10 mouse cellular contexts compared by ENCODE assay signal in the genomic region with DNA sequence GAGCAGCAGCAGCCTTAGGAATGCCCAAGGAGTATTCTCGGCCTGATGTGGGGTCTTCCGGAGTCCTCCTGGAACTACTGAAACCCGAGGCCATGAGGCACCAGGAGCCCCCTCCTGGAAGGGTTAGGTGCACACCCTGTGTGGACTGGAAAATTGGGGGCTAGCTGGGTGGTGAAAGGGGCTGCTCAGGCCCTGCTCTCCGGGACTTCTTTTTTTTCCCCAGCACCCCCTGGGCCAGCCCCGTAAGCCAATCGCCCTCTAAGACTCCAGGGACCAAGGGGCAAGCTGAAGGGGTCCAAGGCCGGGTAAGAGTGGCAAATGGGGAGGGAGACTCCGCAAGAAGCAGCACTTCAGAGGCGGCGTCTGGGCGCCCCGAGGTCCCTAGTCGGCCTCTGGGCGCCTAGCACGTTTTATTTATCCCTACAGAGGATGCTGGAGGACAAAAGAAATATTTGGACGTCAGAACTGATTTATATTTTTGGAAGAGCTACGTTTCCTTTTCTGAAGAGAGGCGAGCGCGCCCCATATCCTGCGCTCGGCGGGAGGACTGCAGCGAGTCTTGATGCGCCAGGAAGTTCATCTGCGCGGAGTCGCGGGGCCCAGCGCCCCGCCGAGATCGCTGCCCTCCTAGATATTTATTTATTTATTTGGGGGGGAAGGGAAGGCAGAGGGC. TPM values are rescaled to one million over a fixed set of nuclear protein-coding genes. Genes with fewer than 3 reads are reported as not detected.
A peak's percentile ranks its signal among the peaks of the same experiment; 100 is the strongest.
DNase-seq lines count a peak whose midpoint lies in the region; ATAC-seq and TF ChIP-seq lines count a peak whose summit lies in the region.
"Had no signal": no experiment of that assay in that cellular context is flagged by ENCODE, and none has a peak within 500 bp of the region (broad histone marks: within the 10 kb centered on the region; RNA-seq: fewer than 3 reads in every experiment).

No protein-coding gene starts in this region.

- H3K36me3 ChIP-seq in heart, embryonic 12.5 days, result no peaks in the 10 kb centered on the region
- H3K36me3 ChIP-seq in ES-Bruce4 (ENCODE audit: control insufficient read depth, insufficient read depth, low read length, poor library complexity, severe bottlenecking), result no peaks in the 10 kb centered on the region
- H3K36me3 ChIP-seq in embryonic facial prominence, embryonic 15.5 days, result no peaks in the 10 kb centered on the region

- H3K9ac ChIP-seq in heart, embryonic 12.5 days, result no peak overlapping the region
- no peak overlapping the region for H3K9ac ChIP-seq in ES-Bruce4 (ENCODE audit: low read depth, poor library complexity, severe bottlenecking)
- no peak overlapping the region for H3K9ac ChIP-seq in embryonic facial prominence, embryonic 15.5 days

- intact Hi-C loops in heart, postnatal 25 days (cut with DNase I), result loop anchor here (5.0 kb wide), 3 partner anchors 413 to 718 kb away; no protein-coding TSS in a partner anchor

- TF ChIP-seq EP300 in ES-Bruce4 (IDR thresholded peaks at IDR 0.05; ENCODE audit: insufficient read depth, low read depth, low read length), result no peak

- TF ChIP-seq CTCF in ES-Bruce4 (IDR thresholded peaks at IDR 0.05; ENCODE audit: low read depth, low read length), result no peak

- no peaks in the 10 kb centered on the region for H3K9me3 ChIP-seq in heart, embryonic 12.5 days (replicated peaks)
- no peaks in the 10 kb centered on the region for H3K9me3 ChIP-seq in ES-Bruce4 (replicated peaks; ENCODE audit: control insufficient read depth, insufficient read depth, low read length, poor library complexity, severe bottlenecking)
- no peaks in the 10 kb centered on the region for H3K9me3 ChIP-seq in embryonic facial prominence, embryonic 15.5 days (replicated peaks)

- under 1% methylated on average over 33 of the region's 33 CpGs for WGBS in heart, embryonic 12.5 days
- WGBS in embryonic facial prominence, embryonic 15.5 days, result 3% methylated on average over 33 of the region's 33 CpGs

- H3K4me2 ChIP-seq in heart, embryonic 12.5 days, result peak overlapping the region; percentile 50
- peak overlapping the region; percentile 32 for H3K4me2 ChIP-seq in embryonic facial prominence, embryonic 15.5 days (replicated peaks)

- peaks cover 92% of the 10 kb centered on the region for H3K27me3 ChIP-seq in heart, embryonic 12.5 days (replicated peaks)
- peaks cover 27% of the 10 kb centered on the region for H3K27me3 ChIP-seq in ES-Bruce4 (ENCODE audit: control insufficient read depth, insufficient read depth, low read length, poor library complexity, severe bottlenecking)
- H3K27me3 ChIP-seq in embryonic facial prominence, embryonic 15.5 days, result peaks cover 98% of the 10 kb centered on the region

- no peak for DNase-seq in heart, postnatal 25 days (ENCODE audit: low spot score)
- DNase-seq in lung, postnatal 4 days, result peak; percentile 38 to 62
- DNase-seq in adrenal gland, adult 2 months, result no peak
- DNase-seq in urinary bladder, postnatal 36 days (ENCODE audit: low spot score in 2 of 2), result no peak
- DNase-seq in gastrocnemius, postnatal 4 days (ENCODE audit: low spot score in 2 of 2), result no peak
- DNase-seq: adrenal gland, postnatal 10 days had no signal

- H3K27ac ChIP-seq in heart, embryonic 12.5 days (ENCODE audit: poor library complexity, severe bottlenecking), result no peak overlapping the region
- H3K27ac ChIP-seq in ES-Bruce4 (ENCODE audit: insufficient read depth, low read length), result no peak overlapping the region
- H3K27ac ChIP-seq in embryonic facial prominence, embryonic 15.5 days (replicated peaks), result no peak overlapping the region

- peaks cover 23% of the 10 kb centered on the region for H3K4me1 ChIP-seq in heart, embryonic 12.5 days (replicated peaks)
- H3K4me1 ChIP-seq in ES-Bruce4 (ENCODE audit: control insufficient read depth, insufficient read depth, low read length), result no peaks in the 10 kb centered on the region
- H3K4me1 ChIP-seq in embryonic facial prominence, embryonic 15.5 days, result peaks cover 38% of the 10 kb centered on the region

- no peak for ATAC-seq in heart, embryonic 12.5 days (ENCODE audit: insufficient number of reproducible peaks, low FRiP score)
- no peak for ATAC-seq in embryonic facial prominence, embryonic 15.5 days (ENCODE audit: insufficient number of reproducible peaks, low FRiP score, low TSS enrichment, low read depth)

- TF ChIP-seq POLR2A in ES-Bruce4 (IDR thresholded peaks at IDR 0.05; ENCODE audit: insufficient read depth, low read length), result no peak

- H3K4me3 ChIP-seq in heart, embryonic 12.5 days, result peak overlapping the region; percentile 28
- H3K4me3 ChIP-seq in ES-Bruce4 (ENCODE audit: low read depth, low read length), result peak overlapping the region; percentile 31
- peak overlapping the region; percentile 26 for H3K4me3 ChIP-seq in embryonic facial prominence, embryonic 15.5 days (replicated peaks)

RNA-seq across cellular contexts. Expression of a gene that starts 5.7 kb away (rescaled TPM):
- 0.18 TPM in 1 of 2 replicates, not detected in the other for polyA plus RNA-seq in heart, embryonic 12.5 days (2016; fragmentation: Nextera tagmentation; extraction: Ambion mirVana)
- under 1 TPM in 1 of 2 experiments, not detected in 1; 0.18 TPM for total RNA-seq in heart, postnatal 25 days (2021)
- polyA plus RNA-seq in ES-Bruce4 (2011; ENCODE audit: insufficient read depth, insufficient read length, low read depth, missing spikeins), result not detected in 2 replicates
- 4.8 and 5.8 TPM in 2 replicates for polyA plus RNA-seq in embryonic facial prominence, embryonic 15.5 days (2015; fragmentation: Nextera tagmentation; extraction: Ambion mirVana)
- total RNA-seq in adrenal gland, adult 2 months (2021), result not detected
- polyA plus RNA-seq in adrenal gland, adult 2 months (2012; rRNA removed), result not detected in 2 replicates
- total RNA-seq in gastrocnemius, postnatal 4 days (2021), result under 1 TPM; 0.21 to 0.29 TPM
- total RNA-seq: adrenal gland, postnatal 10 days had no signal
- polyA plus RNA-seq: heart, postnatal 0 days had no signal

Comparison
In these comparisons a context has a peak if more than half of its experiments do, and no peak if none do; other contexts are left out.
1. DNase-seq: peak in lung, postnatal 4 days (2 of 2); none in heart, postnatal 25 days (single experiment), adrenal gland, adult 2 months (single experiment), urinary bladder, postnatal 36 days (0 of 2) and gastrocnemius, postnatal 4 days (0 of 2).
2. Peak in every context shown above with its lines, with median percentiles within 50 percentile points of each other: H3K4me3 ChIP-seq.